Mouse (Mus musculus) hindbrain, embryonic 11.5 days (tissue): ENCODE data around the gene Arid1a. TPM values are rescaled to one million over a fixed set of nuclear protein-coding genes. Genes with fewer than 3 reads are reported as not detected.

Source experiments
- ATAC-seq: fragments of 200-750 bp; cut with Nextera tagmentation; 2 replicates; pipeline ENCODE4 v1.8.0; 2017; ENCODE audit warnings: mild to moderate bottlenecking, moderate TSS enrichment, moderate library complexity; ENCODE audit not compliant: low FRiP score
- DNase-seq: peaks from one replicate; pipeline ENCODE4 v3.0.0-alpha.2; 2015; ENCODE audit warnings: low spot score
- H3K27ac ChIP-seq: fragments of 300-500 bp; sonication (generic); 2 replicates; pipeline ENCODE4 v1.5.1; 2014; ENCODE audit warnings: mild to moderate bottlenecking, low read depth, low read length
- H3K27me3 ChIP-seq: fragments of 300-500 bp; sonication (generic); 2 replicates; pipeline ENCODE4 v1.6.1; 2014; ENCODE audit warnings: mild to moderate bottlenecking, low read length, moderate library complexity, mixed read lengths; ENCODE audit not compliant: control insufficient read depth, insufficient read depth
- H3K36me3 ChIP-seq: fragments of 300-500 bp; sonication (generic); 2 replicates; pipeline ENCODE4 v1.6.1; 2014; ENCODE audit warnings: mild to moderate bottlenecking, low read length, moderate library complexity, mixed read lengths; ENCODE audit not compliant: control insufficient read depth, insufficient read depth
- H3K4me1 ChIP-seq: fragments of 300-500 bp; sonication (generic); replicated peaks from 2 replicates; pipeline ENCODE4 v1.6.1; 2014; ENCODE audit warnings: low read length, mixed read lengths; ENCODE audit not compliant: control insufficient read depth, insufficient read depth
- H3K4me2 ChIP-seq: fragments of 300-500 bp; sonication (generic); replicated peaks from 2 replicates; pipeline ENCODE4 v1.6.1; 2014; ENCODE audit warnings: mild to moderate bottlenecking, low read depth, low read length
- H3K4me3 ChIP-seq: fragments of 300-500 bp; sonication (generic); 2 replicates; pipeline ENCODE4 v1.5.1; 2014; ENCODE audit warnings: low read depth, low read length
- H3K9ac ChIP-seq: fragments of 300-500 bp; sonication (generic); 2 replicates; pipeline ENCODE4 v1.6.1; 2014; ENCODE audit warnings: low read depth, low read length
- H3K9me3 ChIP-seq: fragments of 300-500 bp; sonication (generic); 2 replicates; pipeline ENCODE4 v1.6.1; 2016; ENCODE audit warnings: low read length; ENCODE audit not compliant: control insufficient read depth
- WGBS: fragments of 180-500 bp; shearing (Covaris S2); extraction: QIAGEN DNeasy Blood & Tissue Kit; methylation state at CpG from one replicate; pipeline ENCODE4 v1.1.7; 2014; 5-methylcytosine and 5-hydroxymethylcytosine counted together
- polyA plus RNA-seq: library from polyadenylated mRNA; unstranded; fragments of >200 nt; fragmentation: Nextera tagmentation; extraction: Ambion mirVana; gene quantifications from 2 replicates; pipeline ENCODE4 v1.2.1, GENCODE M21; 2014

Gene Arid1a
- polyA plus RNA-seq, 1 experiment from 2014 or later: 51.6 TPM

DNA sequence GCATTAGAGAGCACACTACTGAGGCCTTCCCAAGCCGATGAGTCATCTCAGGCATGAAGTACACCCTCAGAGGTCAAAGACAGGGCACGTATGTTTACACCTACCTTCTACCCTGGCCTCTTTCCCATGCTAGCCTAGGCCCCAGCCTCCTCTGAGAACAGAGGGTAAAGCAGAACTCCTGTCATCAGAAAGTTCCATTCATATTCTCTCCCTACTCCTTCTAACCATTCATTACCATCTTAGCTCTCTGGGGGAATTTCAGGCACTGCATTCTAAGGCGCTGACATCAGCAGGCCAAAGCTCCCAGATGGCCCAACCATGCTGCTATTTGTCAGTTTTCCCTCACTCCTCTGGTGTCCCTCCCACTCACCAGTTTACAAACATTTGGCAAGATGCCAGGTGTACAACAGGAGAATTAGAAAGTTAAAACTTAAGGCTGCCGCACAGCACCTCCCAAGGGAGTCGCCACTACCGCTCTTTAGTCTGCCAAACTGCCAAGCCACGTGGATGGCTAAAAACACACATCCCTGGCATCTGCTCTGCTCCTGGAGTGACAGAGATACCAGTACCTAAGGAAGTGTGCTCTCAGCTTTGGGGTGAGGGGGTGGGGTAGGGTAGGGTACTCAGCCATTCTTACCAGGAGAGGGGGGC, 68.0 kb downstream of the Arid1a start:
- DNase-seq (no peak), ATAC-seq (no peak)
- H3K9me3 ChIP-seq: no peaks in the 10 kb centered on the region
- H3K36me3 ChIP-seq: peaks cover 64% of the 10 kb centered on the region
- WGBS: 88% methylated on average over 7 of the region's 7 CpGs
- H3K27me3 ChIP-seq: no peaks in the 10 kb centered on the region
- H3K9ac ChIP-seq: no peak overlapping the region
- H3K4me2 ChIP-seq: no peak overlapping the region
- H3K4me3 ChIP-seq: no peak overlapping the region
- H3K27ac ChIP-seq: no peak overlapping the region
- H3K4me1 ChIP-seq: no peaks in the 10 kb centered on the region

GRCm38 (mm10) chr4:133687126-133687525, 69.4 kb downstream of the Arid1a start:
- no peaks in the 10 kb centered on the region for H3K9me3 ChIP-seq
- H3K27me3 ChIP-seq: no peaks in the 10 kb centered on the region
- no peaks in the 10 kb centered on the region for H3K4me1 ChIP-seq
- no peak overlapping the region for H3K9ac ChIP-seq
- DNase-seq: no peak
- no peak overlapping the region for H3K4me2 ChIP-seq
- ATAC-seq: no peak
- 92% methylated on average over 5 of the region's 5 CpGs for WGBS
- no peak overlapping the region for H3K4me3 ChIP-seq
- no peak overlapping the region for H3K27ac ChIP-seq
- H3K36me3 ChIP-seq: peaks cover 59% of the 10 kb centered on the region

DNA sequence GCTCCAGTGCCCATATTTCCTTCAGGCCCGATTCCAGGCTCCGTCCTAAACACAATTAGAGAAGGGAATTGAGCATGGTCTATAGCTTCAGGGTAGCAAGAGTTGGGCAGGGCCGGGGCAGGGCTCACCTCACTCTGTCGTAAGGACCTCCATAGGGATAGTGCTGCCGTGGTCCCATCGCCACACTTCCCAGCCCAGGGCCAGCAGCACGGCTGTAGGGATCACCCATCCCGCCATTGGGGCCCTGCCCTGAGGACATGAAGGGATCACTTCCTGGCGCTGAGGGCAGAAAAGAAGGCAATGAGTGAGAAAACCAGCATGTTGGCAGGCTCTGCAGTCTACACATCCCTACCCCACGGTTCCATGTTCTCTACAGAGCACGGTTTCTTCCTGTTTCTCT, 70.1 kb downstream of the Arid1a start:
- DNase-seq (no peak), ATAC-seq (no peak)
- H3K9ac ChIP-seq: no peak overlapping the region
- H3K4me3 ChIP-seq: no peak overlapping the region
- no peak overlapping the region for H3K4me2 ChIP-seq
- no peak overlapping the region for H3K27ac ChIP-seq
- no peaks in the 10 kb centered on the region for H3K9me3 ChIP-seq
- H3K27me3 ChIP-seq: no peaks in the 10 kb centered on the region
- peaks cover 54% of the 10 kb centered on the region for H3K36me3 ChIP-seq
- WGBS: 92% methylated on average over 11 of the region's 11 CpGs
- H3K4me1 ChIP-seq: no peaks in the 10 kb centered on the region

GRCm38 (mm10) chr4:133680206-133680786, 76.3 kb downstream of the Arid1a start:
- no peak overlapping the region for H3K4me3 ChIP-seq
- H3K27ac ChIP-seq: no peak overlapping the region
- no peak overlapping the region for H3K9ac ChIP-seq
- DNase-seq (no peak), ATAC-seq (no peak)
- H3K36me3 ChIP-seq: peaks cover 23% of the 10 kb centered on the region
- no peaks in the 10 kb centered on the region for H3K9me3 ChIP-seq
- no peaks in the 10 kb centered on the region; the same call in none of the 2 replicates for H3K4me1 ChIP-seq
- no peaks in the 10 kb centered on the region for H3K27me3 ChIP-seq
- 87% methylated on average over 14 of the region's 14 CpGs for WGBS
- no peak overlapping the region for H3K4me2 ChIP-seq

DNA sequence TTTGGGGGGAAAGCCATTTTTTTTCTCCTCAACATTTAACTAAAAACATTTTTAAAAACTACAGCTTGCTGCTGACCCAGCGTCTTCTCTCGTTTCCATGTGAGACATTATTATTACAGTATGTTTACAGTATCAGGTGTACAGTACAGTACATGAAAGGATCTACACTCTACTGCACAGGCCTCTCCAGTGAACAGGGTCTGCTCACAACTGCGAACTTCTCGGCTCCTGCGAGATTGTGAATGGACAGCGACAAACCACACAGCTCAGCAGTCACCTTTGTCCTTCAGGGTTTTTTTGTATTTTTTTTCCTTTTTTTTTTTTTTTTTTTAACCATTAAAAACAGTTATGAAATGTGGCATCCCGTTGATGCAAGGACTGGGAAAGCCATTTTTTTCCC, 76.9 kb downstream of the Arid1a start:
- no peaks in the 10 kb centered on the region for H3K9me3 ChIP-seq
- H3K4me2 ChIP-seq: no peak overlapping the region
- ATAC-seq: no peak
- H3K4me3 ChIP-seq: no peak overlapping the region
- no peak for DNase-seq
- H3K4me1 ChIP-seq: no peaks in the 10 kb centered on the region; the same call in none of the 2 replicates
- no peaks in the 10 kb centered on the region for H3K27me3 ChIP-seq
- H3K36me3 ChIP-seq: peaks cover 16% of the 10 kb centered on the region
- no peak overlapping the region for H3K27ac ChIP-seq
- no peak overlapping the region for H3K9ac ChIP-seq
- 94% methylated on average over 7 of the region's 7 CpGs for WGBS

GRCm38 (mm10) chr4:133677266-133677665, 79.3 kb downstream of the Arid1a start:
- Histone ChIP-seq H3K27ac (no peak overlapping the region), H3K9ac (no peak overlapping the region), H3K4me2 (no peak overlapping the region), H3K36me3 (peaks cover 9% of the 10 kb centered on the region), H3K27me3 (no peaks in the 10 kb centered on the region), H3K4me1 (peaks cover 3% of the 10 kb centered on the region), H3K4me3 (no peak overlapping the region), H3K9me3 (no peaks in the 10 kb centered on the region)
- no peak for DNase-seq
- WGBS: 80% methylated on average over 7 of the region's 7 CpGs
- no peak for ATAC-seq

DNA sequence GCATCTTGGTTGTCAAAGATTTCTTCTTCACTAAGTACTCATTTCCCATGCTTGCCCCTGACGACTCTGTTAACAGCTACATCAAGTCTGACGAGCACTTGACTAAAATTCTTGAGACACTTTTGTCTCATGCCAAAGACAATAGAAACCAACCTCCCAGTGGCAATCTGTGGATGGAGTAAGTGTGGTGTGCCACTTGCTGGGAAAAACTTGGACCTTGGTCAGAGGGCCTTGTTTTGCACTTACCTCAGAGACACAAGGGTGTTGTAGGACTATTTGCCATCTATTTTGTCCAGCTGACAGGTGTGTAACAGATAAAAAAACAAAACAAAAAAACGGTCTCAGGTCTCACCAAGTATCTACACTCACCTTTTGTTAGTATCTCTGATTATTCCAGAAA, 80.4 kb downstream of the Arid1a start:
- DNase-seq (no peak), ATAC-seq (no peak)
- Histone ChIP-seq H3K27me3 (no peaks in the 10 kb centered on the region), H3K4me1 (peaks cover 3% of the 10 kb centered on the region), H3K36me3 (peaks cover 9% of the 10 kb centered on the region), H3K27ac (peak overlapping the region; percentile 40), H3K4me3 (no peak overlapping the region), H3K9me3 (no peaks in the 10 kb centered on the region), H3K4me2 (no peak overlapping the region), H3K9ac (no peak overlapping the region)
- 27% methylated on average over 3 of the region's 3 CpGs for WGBS

GRCm38 (mm10) chr4:133675594-133676016, 81.0 kb downstream of the Arid1a start:
- DNase-seq (peak; percentile 78), ATAC-seq (peak; percentile 64)
- Histone ChIP-seq H3K4me1 (peaks cover 3% of the 10 kb centered on the region), H3K36me3 (peaks cover 4% of the 10 kb centered on the region; the same call in 1 of the 2 replicates), H3K27ac (peak overlapping the region; percentile 40), H3K4me2 (no peak overlapping the region), H3K27me3 (no peaks in the 10 kb centered on the region), H3K4me3 (no peak overlapping the region), H3K9me3 (no peaks in the 10 kb centered on the region), H3K9ac (no peak overlapping the region)
- 0% methylated on average over 5 of the region's 5 CpGs for WGBS

DNA sequence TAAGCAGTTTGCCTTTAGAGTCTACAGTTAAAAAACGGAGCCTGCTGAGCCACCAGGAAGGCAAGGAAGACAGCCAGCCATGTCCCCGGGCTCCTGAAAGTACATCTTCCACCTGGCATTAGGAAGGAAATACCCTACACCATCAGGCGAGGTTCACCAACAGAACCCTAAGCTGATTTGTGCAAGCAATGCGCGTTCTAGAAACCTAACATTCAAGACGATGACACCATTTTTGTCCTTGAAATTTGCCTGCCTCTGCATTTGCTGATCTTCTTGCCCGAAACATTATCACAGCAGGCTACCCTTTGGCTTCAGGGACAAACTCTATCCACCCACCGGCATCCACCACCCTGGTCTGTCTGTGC, 82.3 kb downstream of the Arid1a start:
- ATAC-seq (no peak), DNase-seq (no peak)
- H3K4me3 ChIP-seq: no peak overlapping the region
- 72% methylated on average over 8 of the region's 8 CpGs for WGBS
- no peaks in the 10 kb centered on the region for H3K9me3 ChIP-seq
- H3K36me3 ChIP-seq: no peaks in the 10 kb centered on the region
- peaks cover 3% of the 10 kb centered on the region for H3K4me1 ChIP-seq
- H3K4me2 ChIP-seq: no peak overlapping the region
- no peak overlapping the region for H3K9ac ChIP-seq
- no peaks in the 10 kb centered on the region for H3K27me3 ChIP-seq
- H3K27ac ChIP-seq: no peak overlapping the region
